Mouse (Mus musculus): ENCODE measurements at regions not wholly inside any gene's neighbourhood (a gene's known extent, or its start where the extent isn't known, plus 50 kb on each side); places are given as distances from the start of the nearest gene placed in this dataset.
A peak's percentile ranks its signal among the peaks of the same experiment; 100 is the strongest.
"Not testable (repeated sequence)": the region's sequence is repeated elsewhere in the genome, so short reads cannot be mapped to it uniquely, and the experiment has no call there.

DNA sequence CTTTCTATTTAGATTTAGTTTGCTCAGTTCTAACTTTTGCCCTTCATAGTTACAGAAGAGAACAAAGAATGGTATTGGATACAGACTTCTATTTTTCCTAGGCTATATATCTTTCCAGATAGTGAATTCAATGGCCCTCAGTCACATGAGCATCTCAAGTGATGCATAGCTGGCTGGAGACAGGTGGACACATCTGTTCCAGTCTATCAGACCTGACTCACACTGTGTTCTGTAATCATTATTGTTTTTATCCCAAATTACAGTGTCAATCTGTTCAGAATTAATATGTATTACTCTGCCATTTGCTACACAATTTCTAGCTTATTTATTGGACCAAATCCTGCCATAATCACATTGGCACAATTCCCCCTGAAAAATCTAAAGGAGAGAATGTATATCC lies 298.0 kb upstream of the Foxg1 start:
- intact Hi-C loops (cut with DNase I), result no loop called here
- DNase-seq, result no peak

DNA sequence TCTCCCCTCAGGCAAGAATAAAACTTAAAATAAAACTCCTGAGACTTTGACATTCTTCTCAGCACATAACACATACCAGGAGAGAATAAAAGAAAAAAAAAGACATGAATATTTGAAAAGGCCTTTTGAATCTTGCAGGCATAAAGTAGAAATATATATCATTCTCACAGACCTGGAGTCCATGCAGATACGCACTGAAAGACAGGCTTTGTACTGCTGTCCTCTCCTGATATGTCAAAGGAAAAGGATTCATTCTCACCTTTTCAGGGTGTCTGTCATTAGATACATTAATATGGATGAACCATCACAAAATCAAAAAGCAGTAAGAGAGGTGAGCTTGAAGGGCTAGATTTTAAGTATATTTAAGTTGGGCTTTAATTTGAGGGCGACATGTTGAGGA lies 296.4 kb upstream of the Foxg1 start:
- intact Hi-C loops (cut with DNase I), result no loop called here
- no peak for DNase-seq

- intact Hi-C loops (cut with DNase I), result no loop called here
- no peak for DNase-seq
These were observed 292.3 kb upstream of the Foxg1 start for GRCm38 (mm10) chr12:49090177-49090576.

- intact Hi-C loops (cut with DNase I), result no loop called here
- DNase-seq, result no peak
These were observed 276.5 kb upstream of the Foxg1 start for GRCm38 (mm10) chr12:49105931-49106330.

GRCm38 (mm10) chr12:49106399-49107382 lies 275.8 kb upstream of the Foxg1 start:
- DNase-seq, result peak; percentile 57
- intact Hi-C loops (cut with DNase I), result no loop called here

DNA sequence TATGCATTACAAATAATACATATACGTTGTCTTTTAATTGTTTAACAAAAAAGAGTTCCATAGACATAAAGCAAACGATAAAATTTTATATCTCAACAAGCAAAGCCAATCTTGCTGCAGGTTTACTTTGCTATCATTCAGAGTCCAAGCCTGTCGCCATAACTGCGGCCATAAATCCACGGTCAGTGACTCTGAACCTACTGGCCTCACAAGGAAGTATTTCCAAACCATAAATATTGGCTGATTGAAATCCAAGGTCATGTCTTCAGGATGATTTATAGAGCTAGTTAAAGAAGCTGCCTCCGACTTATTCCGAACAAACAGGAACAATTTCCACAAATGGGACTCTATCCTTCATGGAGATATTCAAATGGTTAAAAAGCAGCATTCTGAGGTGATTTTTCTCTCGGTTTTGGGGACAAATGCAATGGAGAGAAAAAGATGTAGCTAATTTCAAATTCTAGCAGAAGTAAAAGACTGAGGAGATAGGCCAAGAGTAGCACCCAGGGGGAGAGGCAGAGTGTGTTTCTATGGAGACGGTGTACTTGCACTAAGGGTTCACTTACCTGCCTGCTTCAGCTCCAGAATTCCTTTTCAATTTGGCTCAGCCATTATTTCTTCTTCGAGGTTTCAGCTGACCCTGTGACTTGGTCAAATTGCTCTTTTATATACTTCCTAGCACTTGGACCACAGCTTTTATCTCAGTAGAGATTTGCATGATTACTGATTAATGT lies 274.9 kb upstream of the Foxg1 start:
- intact Hi-C loops (cut with DNase I), result no loop called here

GRCm38 (mm10) chr12:49131093-49131492 lies 251.4 kb upstream of the Foxg1 start:
- DNase-seq; intact Hi-C loops (cut with DNase I): not testable (repeated sequence)

More for the DNA sequence above, 274.9 kb upstream of the Foxg1 start:
- no peak for DNase-seq

GRCm38 (mm10) chr12:49170097-49170496 lies 212.4 kb upstream of the Foxg1 start:
- peak; percentile 15 for DNase-seq
- intact Hi-C loops (cut with DNase I), result no loop called here

DNA sequence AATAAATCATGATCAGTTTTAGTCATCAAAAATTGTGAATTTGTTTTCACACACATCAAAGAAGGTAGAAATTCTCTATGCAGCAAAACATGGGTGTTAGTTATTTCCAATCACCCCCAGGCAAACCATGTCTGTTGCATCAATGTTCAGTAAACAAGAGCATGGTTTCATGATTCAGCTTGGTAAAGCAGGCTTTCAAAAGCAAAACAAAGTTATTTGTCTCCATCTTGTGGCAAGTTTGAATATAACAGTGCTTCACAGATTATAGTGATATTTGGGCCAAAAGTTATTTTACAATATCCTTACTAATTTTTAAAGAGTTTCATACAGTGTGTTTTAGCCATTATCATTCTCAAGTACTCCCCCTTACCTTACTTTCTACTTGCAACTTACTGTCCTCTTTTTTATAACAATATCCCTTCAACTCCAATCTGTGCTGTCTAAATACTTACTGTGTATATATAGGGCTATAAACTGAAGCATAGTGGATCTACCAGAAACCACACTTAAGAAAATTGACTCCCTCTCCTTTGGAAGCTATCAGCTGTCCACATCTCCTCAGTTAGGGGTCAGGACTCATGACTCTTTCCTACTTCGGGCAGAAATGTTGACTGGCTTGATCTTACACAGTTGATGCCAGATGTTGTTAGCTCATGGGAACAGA lies 211.3 kb upstream of the Foxg1 start:
- intact Hi-C loops (cut with DNase I), result no loop called here
- DNase-seq, result no peak

GRCm38 (mm10) chr12:49191348-49191747 lies 191.1 kb upstream of the Foxg1 start:
- DNase-seq, result no peak
- intact Hi-C loops (cut with DNase I), result no loop called here

- intact Hi-C loops (cut with DNase I), result no loop called here
- DNase-seq, result no peak
These were observed 148.7 kb upstream of the Foxg1 start for GRCm38 (mm10) chr12:49233524-49234306.

Measured in left cerebral cortex, postnatal 4 days (tissue).